Mouse (Mus musculus) right cerebral cortex, adult 2 months (tissue): ENCODE results near the gene Wdr74.
A peak's percentile ranks its signal among the peaks of the same experiment; 100 is the strongest.

Experiments
- DNase-seq, 2 experiments: peaks; one replicate each; pipeline ENCODE4 v3.0.0; 2021 to 2022; ENCODE audit warnings: low spot score in 2 of 2

Gene Wdr74

DNA sequence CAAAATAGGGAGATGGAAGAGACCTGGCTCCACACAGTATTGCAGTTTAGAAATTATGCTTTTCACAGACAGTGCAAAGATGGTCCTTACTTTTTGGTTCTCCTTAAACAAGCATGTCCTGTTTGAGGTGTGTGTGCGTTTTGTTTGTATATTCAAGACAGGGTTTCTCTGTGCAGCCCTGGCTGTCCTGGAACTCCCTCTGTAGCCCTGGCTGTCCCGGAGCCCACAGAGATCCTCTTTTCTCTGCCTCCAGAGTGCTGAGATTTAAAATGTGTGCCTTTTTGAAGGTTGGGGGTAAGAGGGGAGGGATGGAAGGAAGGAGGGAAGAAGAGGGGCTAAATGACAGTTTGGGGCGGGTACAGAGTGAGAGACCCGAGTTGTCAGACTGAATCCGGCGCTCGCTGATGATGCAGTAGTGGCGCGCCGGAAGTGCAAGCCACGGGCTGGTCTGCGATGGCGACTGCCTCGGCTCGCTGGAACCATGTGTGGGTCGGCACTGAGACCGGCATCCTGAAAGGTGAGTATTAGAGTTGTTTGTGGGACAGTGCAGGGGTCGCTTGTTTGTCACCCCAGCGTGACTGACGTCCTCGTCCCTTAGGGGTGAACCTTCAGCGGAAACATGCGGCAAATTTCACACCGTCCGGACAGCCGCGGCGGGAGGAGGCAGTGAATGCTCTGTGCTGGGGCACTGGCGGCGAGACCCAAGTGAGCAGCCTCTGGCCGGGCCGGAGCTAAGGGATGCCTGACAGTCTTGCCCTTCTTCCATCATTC lies at the start of gene Wdr74:
Gene Wdr74 (plus strand): TSS at position 439 of the 771 bp plus-strand sequence.
- DNase-seq, result peak; percentile 95 to 98

DNA sequence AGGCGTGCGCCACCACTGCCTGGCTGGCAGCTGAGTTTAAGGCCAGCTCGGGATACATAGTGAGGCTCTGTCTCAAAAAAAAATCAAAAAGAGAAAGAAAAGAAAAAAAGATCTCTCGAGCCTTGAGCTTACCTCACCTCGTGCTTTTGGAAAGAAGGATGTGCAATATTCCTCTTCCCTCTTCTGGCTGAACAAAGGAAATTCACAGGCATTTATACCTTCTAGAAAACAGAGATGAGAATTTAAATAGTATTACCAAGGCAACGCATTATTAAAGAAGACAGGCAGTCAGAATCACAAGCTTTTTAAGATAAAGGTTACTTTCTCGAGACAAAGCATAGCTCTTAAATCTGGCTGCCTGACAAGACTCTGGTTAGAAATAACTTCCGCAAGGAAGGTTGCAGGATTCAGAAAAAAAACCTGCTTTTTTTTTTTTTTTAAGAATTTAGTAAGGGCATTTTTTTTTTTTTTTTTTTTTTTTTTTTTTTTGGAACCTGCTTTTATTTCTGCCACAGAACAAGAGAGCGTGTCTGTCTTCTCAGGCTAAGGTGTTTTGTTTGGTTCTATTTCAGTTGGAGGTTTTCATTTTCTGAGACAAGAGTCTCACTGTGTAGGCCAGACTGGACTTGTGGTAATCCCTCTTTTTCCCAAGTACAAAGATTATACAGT lies 43.6 kb upstream of the Wdr74 start:
- no peak for DNase-seq

DNA sequence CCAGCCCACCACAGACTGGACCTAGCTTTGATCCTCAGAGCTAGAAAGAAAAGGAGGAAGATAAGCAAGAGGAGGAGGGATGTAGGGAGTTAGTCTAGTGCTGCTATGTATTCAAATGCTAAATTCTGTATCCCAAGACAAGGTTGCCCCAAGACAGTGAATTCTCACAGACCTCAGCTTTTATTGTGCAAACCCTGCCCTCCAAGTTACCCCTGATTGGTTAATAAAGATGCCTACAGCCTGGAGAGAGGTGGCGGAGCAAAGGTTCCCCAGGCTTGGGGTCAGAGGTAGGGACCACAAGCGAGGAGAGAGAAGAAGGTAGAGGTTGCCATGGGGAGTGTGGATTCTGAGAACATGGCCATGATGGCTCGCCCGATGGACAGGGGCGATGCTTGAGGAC lies 42.9 kb upstream of the Wdr74 start:
- DNase-seq, result no peak

GRCm38 (mm10) chr19:8695330-8695729 lies 40.3 kb upstream of the Wdr74 start:
- no peak for DNase-seq

- no peak for DNase-seq
Observed at GRCm38 (mm10) chr19:8699652-8700051, 36.0 kb upstream of the Wdr74 start.

GRCm38 (mm10) chr19:8702458-8702857 lies 33.2 kb upstream of the Wdr74 start:
- no peak for DNase-seq

DNA sequence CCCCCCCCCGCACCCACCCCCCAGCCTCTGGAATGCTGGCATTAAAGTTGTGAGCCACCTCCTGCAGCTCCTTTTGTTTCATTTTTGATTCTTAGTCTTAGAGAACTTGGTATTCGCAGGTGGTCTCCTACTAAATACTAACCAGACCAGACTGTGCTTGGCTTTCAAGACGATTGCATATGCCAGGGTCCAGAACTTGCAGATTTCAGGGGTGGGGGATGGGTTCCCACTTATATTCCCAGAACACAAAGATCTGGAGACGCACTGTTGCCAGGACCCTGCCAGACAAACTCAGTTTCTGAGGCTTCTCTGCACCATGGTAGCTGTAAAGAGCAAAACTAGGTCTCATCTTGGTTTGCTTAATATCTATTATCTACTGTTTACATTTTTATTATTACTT lies 32.1 kb upstream of the Wdr74 start:
- no peak for DNase-seq

GRCm38 (mm10) chr19:8705026-8705708 lies 30.5 kb upstream of the Wdr74 start:
- DNase-seq, result no peak

DNA sequence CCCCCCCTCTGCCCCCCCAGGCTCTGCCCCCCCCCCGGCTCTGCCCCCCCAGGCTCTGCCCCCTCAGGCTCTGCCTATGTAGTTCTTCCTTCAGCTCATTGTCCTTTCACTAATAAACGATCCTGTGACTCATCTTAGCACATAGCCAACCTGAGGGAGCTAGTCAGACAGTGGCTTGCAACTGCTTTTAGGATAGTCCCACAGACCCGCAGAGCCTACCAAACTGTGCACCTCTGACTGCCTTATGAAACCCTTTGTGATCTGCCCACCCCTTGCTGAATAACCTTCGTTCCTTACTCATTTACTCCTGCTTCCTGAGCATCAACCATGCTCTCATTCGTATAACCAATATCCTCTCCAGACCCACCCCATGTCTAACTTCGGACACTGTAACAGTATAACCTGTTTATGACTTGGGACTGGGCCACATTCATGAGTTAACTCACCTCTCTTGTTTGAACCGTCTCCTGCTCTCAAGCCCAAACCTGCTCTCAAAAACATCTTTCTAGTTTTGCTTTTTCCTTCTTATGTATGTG lies 29.4 kb upstream of the Wdr74 start:
- no peak for DNase-seq

DNA sequence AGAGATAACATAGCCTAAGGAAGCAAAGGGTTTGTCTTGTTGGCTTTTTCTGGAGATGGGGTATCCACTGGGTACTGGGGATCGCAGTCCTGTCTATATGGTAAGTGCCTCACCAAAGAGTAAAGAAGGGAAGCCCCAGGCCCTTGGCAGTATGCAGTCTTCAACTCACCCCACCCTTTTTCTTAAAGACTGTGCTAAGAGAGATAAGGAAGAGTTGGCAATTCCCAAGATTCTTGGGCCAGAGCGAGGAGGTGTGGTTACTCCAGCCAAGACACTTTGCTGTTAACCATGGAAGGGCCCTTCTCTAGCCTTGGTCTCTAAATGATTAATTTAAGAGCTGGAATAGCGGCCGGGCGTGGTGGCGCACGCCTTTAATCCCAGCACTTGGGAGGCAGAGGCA lies 28.7 kb upstream of the Wdr74 start:
- no peak for DNase-seq

GRCm38 (mm10) chr19:8708954-8709353 lies 26.7 kb upstream of the Wdr74 start:
- no peak for DNase-seq

DNA sequence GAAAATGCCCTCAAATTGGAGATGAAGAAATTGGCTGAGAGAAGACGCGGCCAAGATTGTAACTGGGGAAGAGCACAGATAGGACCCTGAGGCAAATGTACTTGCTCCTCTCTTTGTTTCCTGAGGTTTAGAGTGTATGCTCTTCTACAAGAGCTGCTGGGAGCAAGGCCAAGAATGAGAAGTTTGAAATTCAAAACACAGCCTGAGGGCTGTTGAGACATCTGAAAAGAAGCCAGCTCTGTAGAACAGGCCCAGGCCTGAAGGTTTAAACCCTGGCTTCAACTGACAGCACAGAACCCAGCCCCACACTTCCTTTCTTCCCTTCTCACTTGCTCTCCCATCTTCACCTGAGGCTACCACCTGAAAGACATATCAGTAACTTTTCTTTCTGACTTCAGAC lies 25.6 kb upstream of the Wdr74 start:
- peak in 1 of 2 experiments; percentile 23 for DNase-seq

GRCm38 (mm10) chr19:8711506-8711905 lies 24.1 kb upstream of the Wdr74 start:
- DNase-seq, result no peak

- DNase-seq, result no peak
Observed at GRCm38 (mm10) chr19:8711949-8712869, 23.4 kb upstream of the Wdr74 start.

- peak; percentile 46 to 64 for DNase-seq
Observed at GRCm38 (mm10) chr19:8712870-8713305, 22.7 kb upstream of the Wdr74 start.

GRCm38 (mm10) chr19:8713306-8713996 lies 22.2 kb upstream of the Wdr74 start:
- DNase-seq, result peak; percentile 93 to 96

DNA sequence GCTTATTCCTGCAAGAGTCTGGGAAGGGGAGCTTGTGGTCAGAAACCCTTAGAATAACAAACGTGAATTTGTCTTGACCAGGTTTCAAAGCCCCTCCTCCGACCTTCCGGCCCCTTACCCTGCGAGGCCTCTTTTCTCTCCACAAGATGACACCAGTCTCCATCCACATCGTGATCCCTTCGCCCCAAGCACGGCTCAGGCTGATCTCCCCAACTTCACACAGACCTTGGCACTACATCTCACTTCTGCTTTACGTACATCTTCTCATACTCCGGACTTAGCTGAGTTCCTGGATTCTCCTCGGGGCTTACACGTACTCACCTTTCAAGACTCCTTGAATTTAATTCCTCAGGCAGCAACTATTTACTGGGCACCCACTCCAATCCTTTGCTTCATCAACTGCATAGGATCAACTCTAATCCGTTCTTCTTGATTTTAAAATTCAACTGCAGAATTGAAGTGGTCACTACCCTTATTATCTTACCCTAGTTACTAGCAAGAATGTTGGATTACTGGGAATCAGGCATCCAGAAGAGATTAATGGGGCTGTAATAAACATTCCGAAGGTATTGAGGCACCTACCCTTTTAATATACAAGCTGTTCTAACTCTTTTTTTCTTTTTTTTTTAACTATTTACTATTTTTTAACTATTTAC lies 21.5 kb upstream of the Wdr74 start:
- DNase-seq, result peak in 1 of 2 experiments; percentile 29

GRCm38 (mm10) chr19:8714653-8715481 lies 20.8 kb upstream of the Wdr74 start:
- DNase-seq, result no peak
